Mouse (Mus musculus) heart, embryonic 14.5 days (tissue): ENCODE data around the gene Rab11fip5. TPM values are rescaled to one million over a fixed set of nuclear protein-coding genes. Genes with fewer than 3 reads are reported as not detected.

Source experiments
- ATAC-seq: fragments of 200-750 bp; cut with Nextera tagmentation; 2 replicates; pipeline ENCODE4 v1.8.0; 2017; ENCODE audit warnings: low read depth, moderate TSS enrichment; ENCODE audit not compliant: insufficient number of reproducible peaks, insufficient read depth, low FRiP score
- H3K27ac ChIP-seq, 2 experiments: fragments of 200-500 bp in 1 of 2; fragments of 300-500 bp in 1 of 2; sonication (generic) in 1 of 2; replicated peaks in 1 of 2; 2 replicates each; pipeline ENCODE4 v1.5.1; 2012 to 2014; ENCODE audit warnings: low read depth in 2 of 2, low read length in 2 of 2, control low read depth in 1 of 2, mild to moderate bottlenecking in 1 of 2, mixed read lengths in 1 of 2; ENCODE audit not compliant: control insufficient read depth in 1 of 2, insufficient read depth in 1 of 2
- H3K27me3 ChIP-seq: fragments of 300-500 bp; sonication (generic); 2 replicates; pipeline ENCODE4 v1.6.1; 2014; ENCODE audit warnings: mild to moderate bottlenecking, low read length, control low read depth; ENCODE audit not compliant: control insufficient read depth, insufficient read depth
- H3K36me3 ChIP-seq: fragments of 300-500 bp; sonication (generic); 2 replicates; pipeline ENCODE4 v1.6.1; 2014; ENCODE audit warnings: mild to moderate bottlenecking, control low read depth, low read length, mixed read lengths; ENCODE audit not compliant: control insufficient read depth, insufficient read depth
- H3K4me1 ChIP-seq, 2 experiments: fragments of 200-500 bp in 1 of 2; fragments of 300-500 bp in 1 of 2; sonication (generic) in 1 of 2; 2 replicates each; pipeline ENCODE4 v1.6.1; 2012 to 2014; ENCODE audit warnings: low read length in 2 of 2, control low read depth in 1 of 2, mixed read lengths in 1 of 2; ENCODE audit not compliant: control insufficient read depth in 2 of 2, insufficient read depth in 2 of 2
- H3K4me2 ChIP-seq: fragments of 300-500 bp; sonication (generic); 2 replicates; pipeline ENCODE4 v1.6.1; 2014; ENCODE audit warnings: mild to moderate bottlenecking, low read length
- H3K4me3 ChIP-seq, 2 experiments: fragments of 200-500 bp in 1 of 2; fragments of 300-500 bp in 1 of 2; sonication (generic) in 1 of 2; 2 replicates each; pipeline ENCODE4 v1.5.1; 2012 to 2014; ENCODE audit warnings: low read length in 2 of 2, mild to moderate bottlenecking in 2 of 2, control low read depth in 1 of 2, low read depth in 1 of 2, moderate library complexity in 1 of 2; ENCODE audit not compliant: control insufficient read depth in 1 of 2, insufficient read depth in 1 of 2
- H3K9ac ChIP-seq: fragments of 300-500 bp; sonication (generic); 2 replicates; pipeline ENCODE4 v1.6.1; 2014; ENCODE audit warnings: mild to moderate bottlenecking, low read length
- H3K9me3 ChIP-seq: fragments of 300-500 bp; sonication (generic); 2 replicates; pipeline ENCODE4 v1.6.1; 2016; ENCODE audit warnings: low read length, control low read depth; ENCODE audit not compliant: control insufficient read depth
- WGBS: fragments of 180-500 bp; shearing (Covaris S2); extraction: QIAGEN DNeasy Blood & Tissue Kit; methylation state at CpG from one replicate; pipeline ENCODE4 v1.1.7; 2014; 5-methylcytosine and 5-hydroxymethylcytosine counted together
- polyA plus RNA-seq: library from polyadenylated mRNA; unstranded; fragments of >200 nt; fragmentation: Nextera tagmentation; extraction: Ambion mirVana; gene quantifications from 2 replicates; pipeline ENCODE4 v1.2.1, GENCODE M21; 2014

Rab11fip5 gene
- polyA plus RNA-seq, 1 experiment from 2014 or later: 42.2 TPM

DNA sequence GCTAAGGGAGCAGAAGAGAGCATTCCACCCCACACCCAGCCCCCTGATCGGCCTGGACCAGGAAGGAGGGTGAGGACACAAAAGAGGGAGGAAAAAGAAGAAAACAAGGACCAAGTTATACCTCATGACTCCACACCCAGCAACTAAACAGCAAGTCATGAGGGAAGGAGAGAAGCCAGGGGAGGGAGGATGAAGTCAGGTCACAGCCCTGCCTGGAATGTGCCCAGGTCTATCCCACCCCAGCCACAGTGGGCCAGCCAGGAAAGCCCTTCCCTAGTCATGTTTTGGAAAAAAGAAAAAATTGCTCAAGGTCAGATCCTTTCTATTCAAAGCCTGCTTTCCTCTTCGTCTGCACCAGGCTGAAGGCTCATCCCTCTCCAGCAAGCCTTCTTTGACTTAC is 1.9 kb downstream of the Rab11fip5 start:
- no peaks in the 10 kb centered on the region for H3K9me3 ChIP-seq
- WGBS: 28% methylated on average over 2 of the region's 2 CpGs
- peaks cover 46 to 57% of the 10 kb centered on the region in 2 experiments for H3K4me1 ChIP-seq
- peaks cover 14% of the 10 kb centered on the region for H3K36me3 ChIP-seq
- peak overlapping the region; percentile 71 to 98 for H3K4me3 ChIP-seq
- peak overlapping the region; percentile 87 for H3K4me2 ChIP-seq
- H3K27ac ChIP-seq: peak overlapping the region; percentile 77 to 96
- no peaks in the 10 kb centered on the region for H3K27me3 ChIP-seq
- H3K9ac ChIP-seq: peak overlapping the region; percentile 98
- no peak for ATAC-seq

DNA sequence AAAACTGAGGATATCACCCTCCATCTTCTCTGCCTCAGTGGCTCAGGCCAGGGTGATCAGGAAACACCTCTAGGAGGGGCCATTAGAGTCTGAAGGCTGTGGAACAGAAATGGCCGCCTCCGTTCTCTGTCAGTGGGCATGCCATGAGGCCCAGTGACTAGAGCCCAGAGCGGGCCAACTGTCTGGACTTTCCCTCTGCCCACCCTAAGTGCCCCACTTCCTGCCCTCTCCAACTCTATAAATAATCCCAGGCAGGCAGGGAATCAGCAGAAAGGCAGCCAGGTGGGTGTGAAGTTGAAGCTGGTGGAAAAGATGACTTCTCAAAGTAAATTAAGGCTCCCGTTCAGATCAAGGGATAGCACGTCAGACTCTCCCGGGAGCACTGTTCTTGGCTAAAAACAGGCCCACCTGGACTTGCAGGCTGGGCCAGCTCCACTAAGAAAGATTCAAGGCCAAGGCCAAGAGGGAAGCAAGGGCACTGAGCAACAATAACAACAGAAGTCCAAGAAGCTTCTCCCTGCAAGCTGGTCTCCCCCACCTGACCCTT is 2.5 kb downstream of the Rab11fip5 start:
- H3K27ac ChIP-seq: peak overlapping the region; percentile 77 to 96

DNA sequence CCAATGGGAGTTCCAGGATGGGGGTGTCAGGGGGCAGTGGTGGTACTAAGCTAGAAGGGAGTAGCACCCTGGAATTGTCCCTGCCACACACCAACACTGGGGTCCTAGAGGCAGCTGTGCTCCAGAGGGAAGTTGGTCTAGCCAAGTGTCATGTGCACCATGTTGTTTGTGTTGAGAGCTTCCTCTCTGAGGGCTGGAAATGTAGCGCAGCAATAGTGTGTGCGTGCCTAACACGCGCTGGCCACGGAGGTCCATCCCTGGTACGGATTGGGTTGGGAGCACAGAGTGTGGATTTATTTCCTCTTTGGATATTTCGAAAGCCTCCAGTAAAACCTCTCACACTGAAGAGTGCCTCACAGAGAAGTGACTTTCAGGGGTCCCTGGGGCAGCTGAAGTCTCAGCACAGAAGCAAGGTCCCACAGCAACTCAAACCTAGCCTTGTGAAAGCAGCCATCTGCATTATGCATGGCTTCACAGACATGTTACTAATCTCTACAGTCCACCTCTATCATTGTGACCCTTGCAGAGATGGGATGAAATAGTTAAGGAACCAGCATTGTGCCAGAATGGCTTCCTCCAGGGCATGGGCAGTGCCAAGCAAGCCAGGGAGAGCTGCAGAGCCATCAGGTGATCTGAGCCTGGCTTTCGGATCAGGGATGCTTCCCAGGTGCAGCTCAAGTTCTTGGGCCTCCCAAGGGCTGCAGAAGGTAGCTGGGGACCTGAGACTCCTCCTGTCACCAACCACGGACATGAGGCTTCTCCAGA is 3.6 kb downstream of the Rab11fip5 start:
- 86% methylated on average over 9 of the region's 9 CpGs for WGBS

More for the DNA sequence above, 2.5 kb downstream of the Rab11fip5 start:
- Histone ChIP-seq H3K4me2 (peak overlapping the region; percentile 87), H3K9ac (peak overlapping the region; percentile 98), H3K9me3 (no peaks in the 10 kb centered on the region), H3K4me1 (peaks cover 52 to 57% of the 10 kb centered on the region in 2 experiments), H3K4me3 (peak overlapping the region; percentile 71 to 98), H3K36me3 (peaks cover 15% of the 10 kb centered on the region), H3K27me3 (no peaks in the 10 kb centered on the region)
- 50% methylated on average over 6 of the region's 6 CpGs for WGBS
- no peak for ATAC-seq

DNA sequence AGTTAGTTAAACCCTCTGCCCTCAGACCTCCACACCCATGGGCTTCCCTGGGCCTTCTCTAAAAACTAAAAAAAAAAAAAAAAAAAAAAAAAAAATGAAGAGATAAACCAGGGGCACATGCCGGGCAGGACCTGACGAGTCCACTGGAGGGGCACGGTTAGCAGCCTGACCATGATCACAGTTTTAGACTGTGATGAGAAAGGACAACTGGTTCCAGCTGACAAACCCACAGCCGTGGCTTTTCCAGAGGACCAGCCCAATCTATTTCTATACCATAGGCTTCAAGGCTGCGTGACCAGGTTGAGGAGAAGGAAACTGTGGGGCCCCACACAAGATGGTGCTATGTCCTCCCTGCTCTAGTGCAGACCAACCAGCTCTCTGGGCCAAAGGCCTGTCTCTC is 4.4 kb downstream of the Rab11fip5 start:
- Histone ChIP-seq H3K27ac (peak overlapping the region; percentile 83 to 96), H3K36me3 (peaks cover 22% of the 10 kb centered on the region), H3K4me3 (0 out of 4 replicates have a peak overlapping the region, but pooled peaks of 1 of the 2 experiments have one; percentile 1), H3K27me3 (no peaks in the 10 kb centered on the region), H3K9me3 (no peaks in the 10 kb centered on the region), H3K4me2 (peak overlapping the region; percentile 87), H3K4me1 (peaks cover 69 to 75% of the 10 kb centered on the region in 2 experiments), H3K9ac (peak overlapping the region; percentile 62; the same call in 1 of the 2 replicates)
- no peak for ATAC-seq
- WGBS: 69% methylated on average over 5 of the region's 5 CpGs

More for the DNA sequence above, 3.6 kb downstream of the Rab11fip5 start:
- ATAC-seq: no peak
- Histone ChIP-seq H3K4me2 (peak overlapping the region; percentile 87), H3K4me1 (peaks cover 61 to 67% of the 10 kb centered on the region in 2 experiments), H3K27ac (peak overlapping the region in 1 of 2 experiments; percentile 96; a peak in 2 of 4 replicates), H3K27me3 (no peaks in the 10 kb centered on the region), H3K36me3 (peaks cover 18% of the 10 kb centered on the region), H3K4me3 (peak overlapping the region in 1 of 2 experiments; percentile 98; a peak in 2 of 4 replicates), H3K9ac (peak overlapping the region; percentile 98), H3K9me3 (no peaks in the 10 kb centered on the region)

DNA sequence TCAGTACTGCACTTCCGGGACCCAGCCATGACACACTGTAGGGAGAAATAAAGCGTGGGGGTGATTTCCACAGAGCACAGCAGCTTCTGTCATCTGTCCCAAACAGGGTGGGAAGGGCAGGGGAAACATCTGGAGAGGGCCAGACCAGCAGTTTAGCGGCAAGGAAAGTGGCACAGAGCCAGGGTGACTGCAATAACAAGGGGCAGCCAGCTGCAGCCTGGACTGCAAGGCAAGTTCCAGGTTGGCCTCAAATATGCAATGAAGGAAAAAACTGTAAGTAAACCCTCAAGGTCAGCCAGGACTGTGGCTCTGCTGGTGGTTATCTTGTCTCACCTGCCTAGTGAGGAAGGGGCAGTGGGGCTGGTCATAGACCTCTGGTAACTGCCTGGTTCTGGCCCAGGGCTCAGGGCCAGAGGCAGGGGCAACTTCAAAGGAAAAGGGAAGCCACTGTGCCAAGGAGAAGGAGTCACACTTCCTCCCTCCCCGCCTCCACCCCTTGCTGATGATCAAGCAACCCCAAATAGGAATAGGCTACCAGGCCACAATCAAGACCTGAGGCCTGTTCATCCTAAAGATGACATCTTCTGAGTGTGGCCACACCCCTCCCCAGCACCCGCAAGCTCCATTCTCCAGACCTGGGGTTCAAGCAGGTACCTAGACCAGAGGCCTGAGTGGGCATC is 5.1 kb downstream of the Rab11fip5 start:
- ATAC-seq: peak; percentile 19; the same call in 1 of the 2 replicates
- H3K4me3 ChIP-seq: peak overlapping the region in 1 of 2 experiments; percentile 1; a peak in 1 of 4 replicates

DNA sequence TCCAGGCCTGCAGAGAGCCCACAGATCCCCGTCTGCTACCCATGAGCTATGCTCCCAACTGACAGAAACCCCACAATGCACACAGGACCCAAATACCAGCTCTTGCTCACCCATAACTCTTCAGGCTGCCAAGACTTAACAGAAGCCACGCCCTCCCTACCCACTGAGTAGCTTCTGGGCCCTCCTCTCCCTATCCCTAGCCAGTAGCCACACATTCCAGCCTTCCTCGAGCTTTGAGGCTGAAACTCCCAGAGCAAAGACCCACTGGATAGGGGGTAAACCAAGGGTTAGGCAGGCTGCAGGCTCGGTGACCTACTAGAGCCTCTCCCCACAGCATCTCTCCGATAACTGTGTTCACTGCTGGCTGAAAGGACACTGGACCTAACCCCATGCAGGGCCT is 5.7 kb downstream of the Rab11fip5 start:
- WGBS: 51% methylated on average over 5 of the region's 5 CpGs
- Histone ChIP-seq H3K27ac (peak overlapping the region; percentile 83 to 96), H3K4me2 (peak overlapping the region; percentile 87), H3K9ac (peak overlapping the region; percentile 62), H3K27me3 (no peaks in the 10 kb centered on the region), H3K36me3 (peaks cover 26% of the 10 kb centered on the region), H3K4me3 (0 out of 4 replicates have a peak overlapping the region, but pooled peaks of 1 of the 2 experiments have one; percentile 1), H3K9me3 (no peaks in the 10 kb centered on the region), H3K4me1 (peaks cover 79 to 89% of the 10 kb centered on the region in 2 experiments)
- ATAC-seq: no peak

More for the DNA sequence above, 5.1 kb downstream of the Rab11fip5 start:
- peaks cover 76 to 83% of the 10 kb centered on the region in 2 experiments for H3K4me1 ChIP-seq
- no peaks in the 10 kb centered on the region for H3K27me3 ChIP-seq
- 38% methylated on average over 5 of the region's 5 CpGs for WGBS
- no peaks in the 10 kb centered on the region for H3K9me3 ChIP-seq
- H3K4me2 ChIP-seq: peak overlapping the region; percentile 87
- peaks cover 26% of the 10 kb centered on the region for H3K36me3 ChIP-seq
- H3K27ac ChIP-seq: peak overlapping the region; percentile 83 to 96
- peak overlapping the region; percentile 62 for H3K9ac ChIP-seq

DNA sequence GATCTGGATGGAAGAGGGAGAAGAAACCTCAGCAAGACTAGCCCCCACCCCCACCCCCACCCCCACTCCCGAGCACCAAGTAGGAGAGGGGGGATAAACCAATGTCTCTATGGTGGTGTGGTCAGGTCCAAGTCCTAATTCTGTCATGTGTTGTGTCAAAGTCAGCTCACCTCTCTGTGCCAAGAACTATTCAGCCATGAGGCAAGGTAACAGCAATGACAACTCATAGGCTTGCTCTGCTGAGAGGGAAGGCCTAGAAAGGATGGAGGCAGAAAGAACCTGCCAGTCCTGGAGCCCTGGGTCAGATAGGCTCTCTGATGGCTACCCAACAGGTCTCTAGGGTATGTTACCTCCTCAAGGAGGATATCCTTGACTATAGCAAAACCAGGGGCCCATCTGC is 6.3 kb downstream of the Rab11fip5 start:
- H3K36me3 ChIP-seq: peaks cover 26% of the 10 kb centered on the region
- H3K4me2 ChIP-seq: peak overlapping the region; percentile 87
- H3K27ac ChIP-seq: peak overlapping the region; percentile 83 to 96
- H3K27me3 ChIP-seq: no peaks in the 10 kb centered on the region
- no peak for ATAC-seq
- peaks cover 82 to 94% of the 10 kb centered on the region in 2 experiments for H3K4me1 ChIP-seq
- H3K9ac ChIP-seq: peak overlapping the region; percentile 62; the same call in 1 of the 2 replicates
- WGBS: 80% methylated on average over 1 of the region's 1 CpGs
- H3K4me3 ChIP-seq: no peak overlapping the region
- no peaks in the 10 kb centered on the region for H3K9me3 ChIP-seq
